Mouse (Mus musculus): ENCODE results near the gene Mtmr4. TPM values are rescaled to one million over a fixed set of nuclear protein-coding genes. Genes with fewer than 3 reads are reported as not detected.

The Mtmr4 gene
- polyA plus RNA-seq, 2 experiments, result 29.0 to 33.2 TPM

DNA sequence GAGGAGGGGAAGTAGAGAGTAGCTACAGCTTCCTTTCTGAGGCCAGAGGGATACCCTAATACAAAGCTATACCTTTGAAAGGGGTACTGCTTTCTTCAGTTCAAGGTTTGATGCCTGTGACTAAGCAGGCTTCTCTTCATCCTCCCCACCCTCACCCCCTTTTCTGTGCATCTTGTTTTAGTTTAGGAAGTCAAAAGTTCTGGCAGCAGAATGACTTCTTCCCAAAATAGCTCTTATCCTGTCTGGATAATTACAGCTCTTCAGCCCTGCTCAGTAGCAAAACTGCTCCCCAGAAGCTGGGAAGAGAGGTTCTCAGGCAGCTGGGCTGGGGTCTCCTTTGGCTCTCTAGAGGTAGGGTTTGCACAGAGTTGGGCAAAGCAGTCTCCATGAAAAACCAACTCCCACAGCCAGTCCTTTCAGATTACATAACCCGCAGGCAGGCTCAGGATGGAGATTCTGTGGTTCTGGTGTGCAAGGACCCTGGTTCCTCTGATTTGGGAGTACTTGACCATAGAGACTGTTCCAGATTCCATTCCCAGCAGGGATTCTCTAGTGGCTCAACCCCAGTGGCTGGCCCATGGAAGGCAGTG, 20.5 kb upstream of the Mtmr4 start:
- H3K9me3 ChIP-seq (ENCODE audit: control insufficient read depth, low read length), result no peaks in the 10 kb centered on the region
- ATAC-seq (ENCODE audit: low FRiP score, low read depth) (no peak), DNase-seq (ENCODE audit: low spot score) (no peak)
- H3K4me1 ChIP-seq (ENCODE audit: control insufficient read depth, insufficient read depth, low read length), result no peaks in the 10 kb centered on the region
- TF ChIP-seq POLR2A (IDR thresholded peaks at IDR 0.05; ENCODE audit: borderline replicate concordance, extremely low read depth, insufficient read depth, insufficient read length), result no peak
- WGBS, result 94% methylated on average over 1 of the region's 1 CpGs
- H3K4me2 ChIP-seq (replicated peaks; ENCODE audit: low read depth, low read length, severe bottlenecking), result no peak overlapping the region
- no peaks in the 10 kb centered on the region for H3K27me3 ChIP-seq (ENCODE audit: control insufficient read depth, insufficient read depth, low read length)
- H3K9ac ChIP-seq (ENCODE audit: low read depth, low read length, severe bottlenecking), result no peak overlapping the region
- H3K4me3 ChIP-seq (replicated peaks; ENCODE audit: low read length), result no peak overlapping the region
- no peaks in the 10 kb centered on the region for H3K36me3 ChIP-seq (ENCODE audit: control insufficient read depth, insufficient read depth, low read length)
- H3K27ac ChIP-seq (replicated peaks; ENCODE audit: low read depth, low read length), result no peak overlapping the region

DNA sequence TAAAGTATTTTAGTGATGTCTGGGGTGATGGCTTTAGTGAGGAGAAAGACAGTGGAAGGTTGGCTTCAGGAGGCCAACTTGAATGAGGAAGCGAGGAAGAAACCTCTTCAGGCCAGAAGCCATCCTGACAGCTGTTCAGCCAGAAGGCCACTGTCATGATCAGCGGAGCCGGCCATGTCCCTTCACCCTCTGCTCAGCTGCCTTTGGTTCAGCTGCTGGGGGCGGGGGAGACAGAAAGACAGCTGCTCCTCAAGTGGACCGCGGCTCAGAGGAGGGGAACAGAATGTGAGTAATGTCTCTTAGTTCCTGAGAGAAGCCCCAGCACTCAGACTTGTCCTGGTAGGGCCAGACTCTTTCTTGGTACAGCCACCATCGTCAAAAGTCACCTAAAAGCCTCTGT, 18.2 kb upstream of the Mtmr4 start:
- DNase-seq (ENCODE audit: low spot score), result no peak
- no peak overlapping the region for H3K27ac ChIP-seq (replicated peaks; ENCODE audit: low read depth, low read length)
- ATAC-seq (ENCODE audit: low FRiP score, low read depth), result peak; percentile 67

DNA sequence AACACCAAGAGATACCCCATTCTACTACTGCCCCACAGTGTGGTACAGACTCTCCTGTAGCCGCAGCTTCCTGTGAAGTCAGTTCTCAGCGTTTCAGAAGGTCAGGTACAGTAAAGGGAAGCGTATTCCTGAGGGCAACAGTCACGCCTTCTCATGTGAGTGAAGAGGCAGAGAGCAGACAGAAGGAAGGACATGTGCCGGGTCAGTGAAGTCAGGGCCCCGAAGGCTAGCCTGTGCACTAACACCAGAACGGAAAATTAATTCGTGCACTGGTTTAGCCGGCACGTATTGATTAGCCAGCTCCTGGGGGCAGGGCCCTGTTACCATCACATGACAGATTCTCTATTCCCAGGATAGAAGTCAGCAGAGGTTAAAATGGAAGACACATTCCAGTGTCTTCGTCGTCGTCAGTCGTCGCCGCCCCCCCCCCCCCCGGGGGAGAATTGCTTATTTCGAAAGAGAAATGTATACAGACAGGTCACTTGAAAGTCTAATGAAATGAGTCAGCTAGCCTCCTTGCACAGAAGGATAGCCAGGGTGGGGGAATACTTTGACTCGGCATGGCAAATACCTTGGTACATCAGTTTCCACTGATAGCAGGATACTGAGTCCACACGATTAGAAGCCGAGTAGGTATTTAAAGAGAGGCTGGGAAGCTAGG, 17.3 kb upstream of the Mtmr4 start:
- no peaks in the 10 kb centered on the region for H3K27me3 ChIP-seq (ENCODE audit: control insufficient read depth, insufficient read depth, low read length)
- no peak for DNase-seq (ENCODE audit: low spot score)
- 75% methylated on average over 21 of the region's 21 CpGs for WGBS
- TF ChIP-seq POLR2A (IDR thresholded peaks at IDR 0.05; ENCODE audit: borderline replicate concordance, extremely low read depth, insufficient read depth, insufficient read length), result no peak
- H3K9me3 ChIP-seq (ENCODE audit: control insufficient read depth, low read length), result no peaks in the 10 kb centered on the region
- no peak overlapping the region for H3K4me3 ChIP-seq (replicated peaks; ENCODE audit: low read length)
- peaks cover 6% of the 10 kb centered on the region for H3K4me1 ChIP-seq (ENCODE audit: control insufficient read depth, insufficient read depth, low read length)
- H3K36me3 ChIP-seq (ENCODE audit: control insufficient read depth, insufficient read depth, low read length), result no peaks in the 10 kb centered on the region
- H3K4me2 ChIP-seq (replicated peaks; ENCODE audit: low read depth, low read length, severe bottlenecking), result no peak overlapping the region
- no peak overlapping the region for H3K27ac ChIP-seq (replicated peaks; ENCODE audit: low read depth, low read length)
- H3K9ac ChIP-seq (ENCODE audit: low read depth, low read length, severe bottlenecking), result no peak overlapping the region
- no peak for ATAC-seq (ENCODE audit: low FRiP score, low read depth)

More for the DNA sequence above, 18.2 kb upstream of the Mtmr4 start:
- TF ChIP-seq POLR2A (IDR thresholded peaks at IDR 0.05; ENCODE audit: borderline replicate concordance, extremely low read depth, insufficient read depth, insufficient read length), result no peak
- Histone ChIP-seq H3K4me3 (replicated peaks; ENCODE audit: low read length) (no peak overlapping the region), H3K36me3 (ENCODE audit: control insufficient read depth, insufficient read depth, low read length) (no peaks in the 10 kb centered on the region), H3K9me3 (ENCODE audit: control insufficient read depth, low read length) (no peaks in the 10 kb centered on the region), H3K4me1 (ENCODE audit: control insufficient read depth, insufficient read depth, low read length) (peaks cover 6% of the 10 kb centered on the region), H3K9ac (ENCODE audit: low read depth, low read length, severe bottlenecking) (no peak overlapping the region), H3K27me3 (ENCODE audit: control insufficient read depth, insufficient read depth, low read length) (no peaks in the 10 kb centered on the region), H3K4me2 (replicated peaks; ENCODE audit: low read depth, low read length, severe bottlenecking) (no peak overlapping the region)
- 73% methylated on average over 7 of the region's 7 CpGs for WGBS

DNA sequence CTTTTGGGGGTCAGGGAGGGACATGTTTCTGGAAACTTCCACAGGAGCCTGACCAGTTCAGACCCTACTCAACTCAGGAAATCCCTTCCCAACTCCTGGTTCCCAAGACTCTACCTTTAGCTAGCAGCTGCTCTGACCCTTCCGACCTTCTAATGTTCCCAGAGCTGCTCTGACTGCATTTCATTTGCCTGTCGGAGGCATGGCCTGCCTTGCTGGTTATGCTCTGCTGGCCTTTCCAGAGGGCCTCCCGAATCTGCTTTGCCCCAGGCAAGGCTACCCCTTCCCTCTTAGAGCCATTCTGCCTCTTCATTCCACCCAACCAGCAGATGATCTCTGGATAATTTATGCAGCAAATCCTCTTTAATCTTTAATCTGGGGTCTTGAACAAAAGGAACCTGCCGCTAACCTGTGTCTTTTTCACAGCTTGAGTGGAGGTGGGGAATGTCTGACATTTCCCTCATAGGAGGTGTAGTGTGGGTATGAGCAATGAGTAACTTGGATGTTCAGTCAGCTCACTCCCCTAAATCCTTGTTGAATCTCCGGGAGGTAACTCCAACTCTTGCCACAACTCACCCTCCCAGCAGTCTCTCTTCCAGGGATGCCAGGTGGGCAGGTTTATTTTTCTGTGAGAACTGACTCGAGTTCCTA, 14.2 kb upstream of the Mtmr4 start:
- peak overlapping the region; percentile 60 for H3K9ac ChIP-seq (ENCODE audit: low read depth, low read length, severe bottlenecking)
- no peak for DNase-seq (ENCODE audit: low spot score)
- TF ChIP-seq POLR2A (IDR thresholded peaks at IDR 0.05; ENCODE audit: borderline replicate concordance, extremely low read depth, insufficient read depth, insufficient read length), result no peak
- H3K9me3 ChIP-seq (ENCODE audit: control insufficient read depth, low read length), result no peaks in the 10 kb centered on the region
- H3K4me2 ChIP-seq (replicated peaks; ENCODE audit: low read depth, low read length, severe bottlenecking), result peak overlapping the region; percentile 89
- no peak overlapping the region for H3K27ac ChIP-seq (replicated peaks; ENCODE audit: low read depth, low read length)
- H3K36me3 ChIP-seq (ENCODE audit: control insufficient read depth, insufficient read depth, low read length), result no peaks in the 10 kb centered on the region
- peak overlapping the region; percentile 54 for H3K4me3 ChIP-seq (replicated peaks; ENCODE audit: low read length)
- peaks cover 6% of the 10 kb centered on the region for H3K4me1 ChIP-seq (ENCODE audit: control insufficient read depth, insufficient read depth, low read length)
- ATAC-seq (ENCODE audit: low FRiP score, low read depth), result no peak
- WGBS, result 20% methylated on average over 6 of the region's 6 CpGs
- no peaks in the 10 kb centered on the region for H3K27me3 ChIP-seq (ENCODE audit: control insufficient read depth, insufficient read depth, low read length)

DNA sequence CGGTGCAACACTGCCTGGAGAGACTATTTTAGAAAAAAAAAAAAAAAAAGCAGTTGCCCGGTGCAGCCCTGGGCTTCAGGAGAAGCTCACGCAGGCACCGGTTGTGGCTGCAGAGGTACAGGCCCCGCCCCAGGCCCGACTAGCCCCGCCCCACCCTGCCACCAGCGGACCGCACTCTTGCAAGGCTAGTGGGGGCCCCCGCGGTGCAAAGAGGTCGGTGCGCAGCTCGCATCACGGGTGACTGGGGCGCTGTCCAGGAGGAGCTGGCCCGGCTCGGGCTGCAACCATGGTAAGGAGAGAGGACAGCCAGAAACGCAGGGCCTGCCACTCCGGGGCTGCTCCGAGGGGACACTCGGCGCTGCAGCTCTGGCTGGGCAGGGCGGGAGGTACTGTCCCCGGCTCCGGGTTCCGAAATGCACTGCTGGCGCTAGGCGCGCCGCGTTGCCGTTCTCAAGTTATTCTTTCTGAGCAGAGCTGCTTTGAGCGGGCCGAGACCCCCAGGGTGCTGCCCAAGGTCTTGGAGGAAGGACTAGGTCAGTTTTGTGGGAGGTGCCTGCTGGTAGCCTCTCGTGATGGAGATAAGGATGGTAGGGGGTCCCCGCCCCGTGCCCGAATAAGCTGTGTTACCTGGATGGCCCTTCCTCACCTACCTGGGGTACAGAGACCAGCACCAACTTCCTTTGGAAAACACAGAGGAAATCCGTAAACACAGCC, 13.6 kb upstream of the Mtmr4 start:
- Histone ChIP-seq H3K27me3 (ENCODE audit: control insufficient read depth, insufficient read depth, low read length) (no peaks in the 10 kb centered on the region), H3K9me3 (ENCODE audit: control insufficient read depth, low read length) (no peaks in the 10 kb centered on the region), H3K4me3 (replicated peaks; ENCODE audit: low read length) (peak overlapping the region; percentile 54), H3K27ac (replicated peaks; ENCODE audit: low read depth, low read length) (no peak overlapping the region), H3K4me2 (replicated peaks; ENCODE audit: low read depth, low read length, severe bottlenecking) (peak overlapping the region; percentile 89), H3K4me1 (ENCODE audit: control insufficient read depth, insufficient read depth, low read length) (peaks cover 6% of the 10 kb centered on the region), H3K36me3 (ENCODE audit: control insufficient read depth, insufficient read depth, low read length) (no peaks in the 10 kb centered on the region), H3K9ac (ENCODE audit: low read depth, low read length, severe bottlenecking) (peak overlapping the region; percentile 60)
- ATAC-seq (ENCODE audit: low FRiP score, low read depth) (peak; percentile 54; the same call in 1 of the 2 replicates), DNase-seq (ENCODE audit: low spot score) (no peak)
- TF ChIP-seq POLR2A (IDR thresholded peaks at IDR 0.05; ENCODE audit: borderline replicate concordance, extremely low read depth, insufficient read depth, insufficient read length), result no peak
- under 1% methylated on average over 39 of the region's 40 CpGs for WGBS
